Mouse (Mus musculus) heart, adult 2 months (tissue): ENCODE results near the gene Pdzrn3.

Experiments
- CTCF ChIP-seq: fragments of 200-600 bp; IDR thresholded peaks from 2 replicates; pipeline ENCODE4 v1.8.1; 2022; ENCODE audit warnings: antibody characterized with exemption, mild to moderate bottlenecking, moderate library complexity
- POLR2A ChIP-seq: fragments of 200-500 bp; IDR thresholded peaks from 2 replicates; pipeline ENCODE4 v1.6.1; 2011; ENCODE audit warnings: mild to moderate bottlenecking, low read depth, low read length, control low read depth; ENCODE audit not compliant: insufficient read depth

DNA sequence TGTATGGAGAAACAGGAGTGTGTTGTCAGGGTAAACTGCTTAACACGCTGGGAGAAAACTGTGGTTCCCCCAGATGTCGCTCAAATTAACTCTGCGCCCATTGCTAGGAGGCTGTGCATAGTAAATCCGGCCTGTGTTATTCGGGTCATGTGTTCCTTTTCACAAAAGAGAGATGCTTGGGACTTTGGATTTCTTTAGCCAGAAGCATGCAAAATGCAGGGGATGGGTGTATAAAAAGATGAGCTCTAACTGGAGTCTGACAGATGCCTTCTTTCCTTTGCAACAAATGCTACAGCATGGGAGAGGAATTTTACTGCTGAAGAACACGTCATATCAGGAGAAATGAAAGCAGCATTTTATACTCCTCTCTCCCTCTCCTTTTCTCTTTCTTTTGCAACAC, 190.4 kb downstream of the Pdzrn3 start:
- no peak for TF ChIP-seq POLR2A
- no peak for TF ChIP-seq CTCF
